Comparison of ENCODE assay signal across 13 mouse cellular contexts in genomic region chr3:88162259-88162658, GRCm38 (mm10). TPM values are rescaled to one million over a fixed set of nuclear protein-coding genes. Genes with fewer than 3 reads are reported as not detected.
DNase-seq lines count a peak whose midpoint lies in the region; ATAC-seq lines count a peak whose summit lies in the region.
"Had no signal": no experiment of that assay in that cellular context is flagged by ENCODE, and none has a peak within 500 bp of the region (broad histone marks: within the 10 kb centered on the region; RNA-seq: fewer than 3 reads in every experiment).

No protein-coding gene starts in this region.

- WGBS in neural tube, embryonic 15.5 days, result 84% methylated on average over 8 of the region's 8 CpGs

- H3K9me3 ChIP-seq in neural tube, embryonic 15.5 days (replicated peaks), result no peaks in the 10 kb centered on the region

- intact Hi-C loops in left cerebral cortex, postnatal 4 days (cut with DNase I), result no loop called here

- no peak for ATAC-seq in neural tube, embryonic 15.5 days (ENCODE audit: low FRiP score)

- no peak overlapping the region for H3K27ac ChIP-seq in neural tube, embryonic 15.5 days (replicated peaks)
- H3K27ac ChIP-seq: kidney, postnatal 0 days had no signal

- no peak overlapping the region for H3K4me2 ChIP-seq in neural tube, embryonic 15.5 days
- H3K4me2 ChIP-seq: liver, embryonic 11.5 days had no signal

- H3K4me3 ChIP-seq in neural tube, embryonic 15.5 days (replicated peaks), result no peak overlapping the region
- H3K4me3 ChIP-seq: erythroblast, embryonic 14.5 days had no signal

- no peaks in the 10 kb centered on the region for H3K27me3 ChIP-seq in neural tube, embryonic 15.5 days (replicated peaks)

- DNase-seq in gastrocnemius, adult 18-20 months (ENCODE audit: low spot score), result peak; percentile 89
- no peak for DNase-seq in gastrocnemius, postnatal 4 days (ENCODE audit: low spot score in 2 of 2)
- DNase-seq in cerebellum, adult 18-20 months, result peak; percentile 87 to 93
- DNase-seq in gastrocnemius, postnatal 25 days, result peak; percentile 84
- peak; percentile 66 for DNase-seq in left cerebral cortex, postnatal 4 days
- no peak for DNase-seq in spleen, postnatal 4 days (ENCODE audit: low spot score in 2 of 2)
- DNase-seq in kidney, adult 18-20 months, result no peak
- DNase-seq: adrenal gland, postnatal 10 days; midbrain, embryonic 14.5 days had no signal

- no peak overlapping the region for H3K9ac ChIP-seq in neural tube, embryonic 15.5 days (replicated peaks)

- peaks cover 6% of the 10 kb centered on the region for H3K4me1 ChIP-seq in neural tube, embryonic 15.5 days

- H3K36me3 ChIP-seq in neural tube, embryonic 15.5 days, result peaks cover 85% of the 10 kb centered on the region

RNA-seq across cellular contexts. Expression of gene Mef2d, which starts 20.1 kb away (rescaled TPM):
- total RNA-seq in gastrocnemius, adult 18-20 months (2021), result 100 to 1,000 TPM; 174 to 196 TPM
- 100 to 1,000 TPM; 160 to 174 TPM for total RNA-seq in gastrocnemius, postnatal 4 days (2021)
- 100 to 1,000 TPM; 156 to 164 TPM for total RNA-seq in gastrocnemius, postnatal 25 days (2021)
- total RNA-seq in left cerebral cortex, postnatal 4 days (2021), result 100 to 1,000 TPM; 113 to 121 TPM
- 14.3 and 20.3 TPM in 2 replicates for polyA plus RNA-seq in neural tube, embryonic 15.5 days (2015; fragmentation: Nextera tagmentation; extraction: Ambion mirVana)

Comparison
In these comparisons a context has a peak if more than half of its experiments do, and no peak if none do; other contexts are left out.
1. DNase-seq: peak in gastrocnemius, adult 18-20 months (single experiment), cerebellum, adult 18-20 months (2 of 2), gastrocnemius, postnatal 25 days (single experiment) and left cerebral cortex, postnatal 4 days (single experiment); none in gastrocnemius, postnatal 4 days (0 of 2), spleen, postnatal 4 days (0 of 2) and kidney, adult 18-20 months (single experiment).